In the genomic region with DNA sequence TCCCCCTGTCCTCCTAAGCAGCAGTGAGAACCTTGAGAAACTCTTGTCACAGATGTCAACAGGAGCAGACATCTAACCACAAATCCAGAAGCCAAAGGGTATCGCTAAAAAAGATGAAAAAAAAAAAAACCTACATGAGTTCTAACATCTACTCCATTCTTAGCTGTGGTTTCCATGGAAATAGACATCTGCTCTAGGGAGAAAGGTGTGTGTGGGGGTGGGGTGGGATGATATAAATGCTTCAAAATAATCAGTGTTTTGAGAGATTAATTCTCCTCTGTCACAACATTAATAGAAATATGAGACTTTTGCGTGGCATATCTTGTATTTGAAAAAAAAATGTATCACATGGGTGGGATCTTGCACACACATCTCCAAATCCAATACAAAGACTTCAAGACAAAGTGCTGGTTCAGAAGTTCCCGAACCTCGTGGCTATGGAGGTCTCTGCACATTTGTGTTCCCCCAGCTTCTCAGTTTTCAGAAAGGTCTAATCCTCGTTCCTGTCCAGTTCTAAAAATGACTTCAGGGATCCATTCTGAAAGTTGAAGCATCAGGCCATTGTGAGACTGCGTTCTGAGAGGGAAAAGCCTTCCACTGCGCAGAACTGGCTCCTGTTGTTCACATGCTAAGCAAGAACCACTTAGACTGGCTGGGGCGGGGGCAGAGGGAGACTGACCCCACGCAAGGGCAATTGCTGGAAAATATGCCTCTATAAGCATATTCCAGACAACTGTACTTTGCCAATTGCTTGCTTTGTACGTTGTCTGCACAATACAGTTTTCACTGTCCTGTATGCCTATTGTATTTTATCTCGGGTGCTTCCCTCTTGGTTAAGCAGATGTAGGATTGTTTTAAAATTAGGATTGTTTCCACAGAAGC, we compare ENCODE assay signal across 10 mouse cellular contexts. TPM values are rescaled to one million over a fixed set of nuclear protein-coding genes. Genes with fewer than 3 reads are reported as not detected.
DNase-seq lines count a peak whose midpoint lies in the region; ATAC-seq and TF ChIP-seq lines count a peak whose summit lies in the region.
"Had no signal": no experiment of that assay in that cellular context is flagged by ENCODE, and none has a peak within 500 bp of the region (broad histone marks: within the 10 kb centered on the region; RNA-seq: fewer than 3 reads in every experiment).

No protein-coding gene starts in this region.

- no peak for TF ChIP-seq POLR2A in lung, adult 2 months (IDR thresholded peaks at IDR 0.05; ENCODE audit: borderline replicate concordance, extremely low read depth, low read depth, low read length)
- TF ChIP-seq POLR2A in limb, embryonic 14.5 days (IDR thresholded peaks at IDR 0.05; ENCODE audit: borderline replicate concordance, extremely low read depth, insufficient read depth, insufficient read length): no peak

- H3K9ac ChIP-seq in lung, embryonic 15.5 days: no peak overlapping the region
- H3K9ac ChIP-seq in forebrain, embryonic 13.5 days: peak overlapping the region; percentile 98
- no peak overlapping the region for H3K9ac ChIP-seq in limb, embryonic 14.5 days (ENCODE audit: low read depth, low read length, severe bottlenecking)
- H3K9ac ChIP-seq in stomach, embryonic 15.5 days: no peak overlapping the region

- no peak for TF ChIP-seq CTCF in lung, adult 2 months (IDR thresholded peaks at IDR 0.05; ENCODE audit: insufficient read depth, low read length)

- no peaks in the 10 kb centered on the region for H3K27me3 ChIP-seq in lung, embryonic 15.5 days
- no peaks in the 10 kb centered on the region for H3K27me3 ChIP-seq in forebrain, embryonic 13.5 days
- H3K27me3 ChIP-seq in limb, embryonic 14.5 days (ENCODE audit: control insufficient read depth, insufficient read depth, low read length): no peaks in the 10 kb centered on the region
- H3K27me3 ChIP-seq in stomach, embryonic 15.5 days (replicated peaks): no peaks in the 10 kb centered on the region

- peaks cover 10% of the 10 kb centered on the region for H3K36me3 ChIP-seq in lung, embryonic 15.5 days
- peaks cover 9% of the 10 kb centered on the region for H3K36me3 ChIP-seq in forebrain, embryonic 13.5 days (ENCODE audit: poor library complexity, severe bottlenecking)
- peaks cover 12% of the 10 kb centered on the region for H3K36me3 ChIP-seq in limb, embryonic 14.5 days (ENCODE audit: control insufficient read depth, insufficient read depth, low read length)
- H3K36me3 ChIP-seq in stomach, embryonic 15.5 days: peaks cover 8% of the 10 kb centered on the region

- 58% methylated on average over 11 of the region's 11 CpGs for WGBS in lung, embryonic 15.5 days
- 58% methylated on average over 11 of the region's 11 CpGs for WGBS in lung, adult 2 months
- WGBS in forebrain, embryonic 13.5 days: 59% methylated on average over 11 of the region's 11 CpGs
- WGBS in limb, embryonic 14.5 days: 69% methylated on average over 11 of the region's 11 CpGs
- 63% methylated on average over 11 of the region's 11 CpGs for WGBS in stomach, embryonic 15.5 days

- peak overlapping the region; percentile 99 for H3K4me2 ChIP-seq in lung, embryonic 15.5 days
- H3K4me2 ChIP-seq in forebrain, embryonic 13.5 days: peak overlapping the region; percentile 92
- H3K4me2 ChIP-seq in limb, embryonic 14.5 days (replicated peaks; ENCODE audit: low read depth, low read length, severe bottlenecking): peak overlapping the region; percentile 81; the same call in 1 of the 2 replicates
- no peak overlapping the region for H3K4me2 ChIP-seq in stomach, embryonic 15.5 days

- peak overlapping the region; percentile 96 for H3K27ac ChIP-seq in lung, embryonic 15.5 days
- H3K27ac ChIP-seq in forebrain, embryonic 13.5 days: peak overlapping the region; percentile 99
- H3K27ac ChIP-seq in limb, embryonic 14.5 days (replicated peaks; ENCODE audit: low read depth, low read length): no peak overlapping the region
- 0 out of 2 replicates have a peak overlapping the region, but pooled peaks have one; percentile 11 for H3K27ac ChIP-seq in stomach, embryonic 15.5 days

- peaks cover 26% of the 10 kb centered on the region for H3K4me1 ChIP-seq in lung, embryonic 15.5 days
- peaks cover 4% of the 10 kb centered on the region for H3K4me1 ChIP-seq in lung, adult 2 months (ENCODE audit: control insufficient read depth, insufficient read depth, low read length)
- peaks cover 29% of the 10 kb centered on the region for H3K4me1 ChIP-seq in forebrain, embryonic 13.5 days
- peaks cover 7% of the 10 kb centered on the region; the same call in 1 of the 2 replicates for H3K4me1 ChIP-seq in limb, embryonic 14.5 days (ENCODE audit: control insufficient read depth, insufficient read depth, low read length)
- H3K4me1 ChIP-seq in stomach, embryonic 15.5 days: peaks cover 6% of the 10 kb centered on the region; the same call in 1 of the 2 replicates

- no peak for DNase-seq in lung, adult 2 months
- DNase-seq in limb, embryonic 14.5 days (ENCODE audit: low spot score): no peak
- no peak for DNase-seq in urinary bladder, adult 2 months (ENCODE audit: low spot score)
- DNase-seq: cerebellum, adult 8-10 months; gastrocnemius, postnatal 25 days had no signal

- no peak for ATAC-seq in lung, embryonic 15.5 days (ENCODE audit: borderline replicate concordance, extremely low read depth, low FRiP score, low TSS enrichment)
- no peak for ATAC-seq in forebrain, embryonic 13.5 days
- ATAC-seq in limb, embryonic 14.5 days (ENCODE audit: low FRiP score, low read depth): no peak
- ATAC-seq in stomach, embryonic 15.5 days (ENCODE audit: insufficient read depth, low FRiP score, low read depth): no peak
- ATAC-seq in frontal cortex, adult (ENCODE audit: low TSS enrichment): no peak

- peak overlapping the region; percentile 99 for H3K4me3 ChIP-seq in lung, embryonic 15.5 days
- no peak overlapping the region for H3K4me3 ChIP-seq in lung, adult 2 months (replicated peaks; ENCODE audit: extremely low read depth, low read depth, low read length)
- peak overlapping the region; percentile 96 for H3K4me3 ChIP-seq in forebrain, embryonic 13.5 days
- no peak overlapping the region for H3K4me3 ChIP-seq in limb, embryonic 14.5 days (replicated peaks; ENCODE audit: low read length)
- H3K4me3 ChIP-seq in stomach, embryonic 15.5 days (replicated peaks): no peak overlapping the region

- H3K9me3 ChIP-seq in lung, embryonic 15.5 days: no peaks in the 10 kb centered on the region
- H3K9me3 ChIP-seq in forebrain, embryonic 13.5 days (replicated peaks): no peaks in the 10 kb centered on the region
- H3K9me3 ChIP-seq in limb, embryonic 14.5 days (ENCODE audit: control insufficient read depth, low read length): no peaks in the 10 kb centered on the region
- H3K9me3 ChIP-seq in stomach, embryonic 15.5 days: no peaks in the 10 kb centered on the region

RNA-seq across cellular contexts. Expression of a gene that starts 1.5 kb away (rescaled TPM):
- 1,835 and 1,898 TPM in 2 replicates for polyA plus RNA-seq in lung, embryonic 15.5 days (2015; fragmentation: Nextera tagmentation; extraction: Ambion mirVana)
- polyA plus RNA-seq in lung, adult 2 months (2012; rRNA removed): 18.8 and 38.6 TPM in 2 replicates
- 6,579 and 6,954 TPM in 2 replicates for polyA plus RNA-seq in forebrain, embryonic 13.5 days (2015; fragmentation: Nextera tagmentation; extraction: Ambion mirVana)
- 246 and 428 TPM in 2 replicates for polyA plus RNA-seq in limb, embryonic 14.5 days (2012; rRNA removed)
- polyA plus RNA-seq in limb, embryonic 14.5 days (2014; fragmentation: Nextera tagmentation; extraction: Ambion mirVana): 1,273 and 1,449 TPM in 2 replicates
- 1,192 and 1,334 TPM in 2 replicates for polyA plus RNA-seq in stomach, embryonic 15.5 days (2015; fragmentation: Nextera tagmentation; extraction: Ambion mirVana)
- 67.0 and 104 TPM in 2 replicates for polyA plus RNA-seq in urinary bladder, adult 2 months (2012; rRNA removed)

RNA-seq across cellular contexts. Expression of a gene that starts 29.9 kb away (rescaled TPM):
- polyA plus RNA-seq in lung, embryonic 15.5 days (2015; fragmentation: Nextera tagmentation; extraction: Ambion mirVana): 4.2 and 6.7 TPM in 2 replicates
- 146 and 205 TPM in 2 replicates for polyA plus RNA-seq in lung, adult 2 months (2012; rRNA removed)
- 5.5 and 6.0 TPM in 2 replicates for polyA plus RNA-seq in forebrain, embryonic 13.5 days (2015; fragmentation: Nextera tagmentation; extraction: Ambion mirVana)
- polyA plus RNA-seq in limb, embryonic 14.5 days (2012; rRNA removed): 5.9 and 8.2 TPM in 2 replicates
- polyA plus RNA-seq in limb, embryonic 14.5 days (2014; fragmentation: Nextera tagmentation; extraction: Ambion mirVana): 2.3 and 2.9 TPM in 2 replicates
- polyA plus RNA-seq in stomach, embryonic 15.5 days (2015; fragmentation: Nextera tagmentation; extraction: Ambion mirVana): 6.4 and 6.7 TPM in 2 replicates
- 40.0 and 42.7 TPM in 2 replicates for polyA plus RNA-seq in urinary bladder, adult 2 months (2012; rRNA removed)

RNA-seq across cellular contexts. Expression of a gene that starts 44.2 kb away (rescaled TPM):
- polyA plus RNA-seq in lung, embryonic 15.5 days (2015; fragmentation: Nextera tagmentation; extraction: Ambion mirVana): 18.7 and 20.2 TPM in 2 replicates
- not detected in 2 replicates for polyA plus RNA-seq in lung, adult 2 months (2012; rRNA removed)
- 10.6 and 11.9 TPM in 2 replicates for polyA plus RNA-seq in forebrain, embryonic 13.5 days (2015; fragmentation: Nextera tagmentation; extraction: Ambion mirVana)
- polyA plus RNA-seq in limb, embryonic 14.5 days (2012; rRNA removed): 6.7 and 10.3 TPM in 2 replicates
- 3.5 and 3.6 TPM in 2 replicates for polyA plus RNA-seq in limb, embryonic 14.5 days (2014; fragmentation: Nextera tagmentation; extraction: Ambion mirVana)
- polyA plus RNA-seq in stomach, embryonic 15.5 days (2015; fragmentation: Nextera tagmentation; extraction: Ambion mirVana): 12.7 and 14.0 TPM in 2 replicates
- 0.44 and 0.72 TPM in 2 replicates for polyA plus RNA-seq in urinary bladder, adult 2 months (2012; rRNA removed)
- polyA plus RNA-seq: liver, adult 2 months had no signal

Comparison
In these comparisons a context has a peak if more than half of its experiments do, and no peak if none do; other contexts are left out.
1. H3K4me3 ChIP-seq: peak in lung, embryonic 15.5 days (single experiment) and forebrain, embryonic 13.5 days (single experiment); none in lung, adult 2 months (single experiment), limb, embryonic 14.5 days (single experiment) and stomach, embryonic 15.5 days (single experiment).